Mouse (Mus musculus): ENCODE measurements around the gene Astn1.

Astn1 gene

DNA sequence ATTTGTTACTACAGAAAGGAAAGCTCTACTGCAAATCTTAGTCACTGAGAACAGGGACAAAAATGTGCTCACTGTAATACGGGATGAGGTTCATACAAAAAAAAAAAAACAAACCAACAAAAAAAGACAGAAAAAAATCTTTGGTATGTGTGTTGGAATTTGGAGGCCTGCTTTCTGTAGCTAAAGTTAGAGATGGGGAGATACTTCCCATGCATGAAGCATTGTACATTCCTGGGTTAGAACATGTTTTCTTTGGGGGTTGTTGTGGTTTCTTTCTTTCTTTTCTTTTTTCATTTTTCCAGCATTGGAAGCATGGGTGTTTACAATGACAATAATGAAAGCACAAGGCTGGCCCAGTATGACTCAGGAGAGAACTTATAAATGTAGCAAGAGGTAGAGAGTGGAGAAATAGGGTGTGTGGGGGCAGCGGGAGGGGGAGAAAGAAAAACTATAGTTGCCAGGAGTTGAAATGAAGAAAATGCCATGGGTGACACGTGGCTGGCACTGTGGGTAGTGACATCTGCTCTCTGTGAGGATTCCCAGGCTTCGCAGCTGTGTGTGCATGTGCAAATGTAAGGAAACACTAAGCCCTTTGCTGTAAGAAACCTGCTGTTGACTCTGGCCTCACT is 370.9 kb downstream of the Astn1 start:
- no peak for DNase-seq (ENCODE audit: extremely low spot score, low read depth, low spot score)

DNA sequence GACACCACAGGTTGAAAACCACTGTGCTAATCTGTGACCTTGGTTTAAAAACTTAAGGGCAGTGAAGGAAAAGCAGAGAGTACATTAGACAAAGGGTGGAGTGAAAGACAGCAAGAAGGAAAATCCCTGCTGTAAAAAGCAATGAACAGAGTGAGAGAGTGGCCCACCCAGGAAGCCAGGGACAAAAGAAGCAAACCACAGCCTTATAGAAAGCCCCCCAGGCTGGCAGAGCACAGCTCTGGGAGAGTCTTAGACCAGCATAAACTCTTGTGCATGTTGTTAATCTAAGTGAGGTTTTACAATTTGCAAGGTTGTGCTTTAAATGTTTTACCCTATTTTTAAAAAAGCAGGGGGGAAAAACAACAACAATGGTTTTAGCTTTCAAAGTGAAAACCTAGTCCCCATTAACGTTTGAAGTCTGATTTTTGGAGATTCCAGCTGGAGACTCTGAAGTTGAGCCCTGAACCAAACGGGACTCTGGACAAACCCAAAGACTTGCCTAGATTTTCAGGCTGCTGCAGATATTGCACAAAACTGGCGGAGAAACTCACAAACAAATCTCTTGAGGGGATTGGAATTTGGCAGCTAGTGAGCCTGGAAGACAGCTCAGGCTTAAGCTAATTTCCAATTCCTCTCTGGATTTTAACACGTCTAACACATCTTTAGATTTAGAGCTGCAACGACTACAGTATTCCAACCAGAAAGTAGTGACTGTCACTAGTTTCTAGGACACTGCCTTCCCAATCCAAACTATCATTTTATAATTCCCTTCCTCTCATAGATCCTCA is 377.3 kb downstream of the Astn1 start:
- no peak for DNase-seq (ENCODE audit: extremely low spot score, low read depth, low spot score)

DNA sequence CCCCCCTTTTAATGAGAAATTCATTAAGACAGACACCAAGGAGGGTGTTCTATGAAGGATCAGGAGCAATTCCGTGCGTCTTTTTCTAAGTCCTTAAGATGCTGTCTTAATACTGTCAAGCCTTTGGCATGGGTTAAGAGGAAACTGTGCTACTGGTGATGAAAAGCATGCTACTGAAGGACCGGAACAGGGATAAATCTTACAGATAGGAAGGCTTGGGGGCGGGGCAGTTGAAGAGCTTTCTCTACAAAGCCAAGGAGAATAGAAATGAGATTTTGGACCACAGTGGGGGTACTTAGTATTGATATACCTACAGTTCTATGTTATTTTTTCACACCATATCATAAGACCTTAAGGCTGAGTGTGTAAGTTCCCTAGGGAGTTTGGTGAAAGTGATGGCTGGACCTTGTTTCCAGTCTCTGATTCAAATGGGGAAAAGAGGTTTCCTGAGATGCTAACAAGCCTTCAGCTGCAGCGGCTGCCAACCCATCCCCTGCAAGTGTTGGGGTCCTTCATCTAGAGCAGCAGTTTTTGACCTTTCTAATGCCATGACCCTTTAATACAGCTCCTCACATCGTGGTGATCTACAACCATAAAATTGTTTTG is 378.2 kb downstream of the Astn1 start:
- no peak for DNase-seq (ENCODE audit: extremely low spot score, low read depth, low spot score)

DNA sequence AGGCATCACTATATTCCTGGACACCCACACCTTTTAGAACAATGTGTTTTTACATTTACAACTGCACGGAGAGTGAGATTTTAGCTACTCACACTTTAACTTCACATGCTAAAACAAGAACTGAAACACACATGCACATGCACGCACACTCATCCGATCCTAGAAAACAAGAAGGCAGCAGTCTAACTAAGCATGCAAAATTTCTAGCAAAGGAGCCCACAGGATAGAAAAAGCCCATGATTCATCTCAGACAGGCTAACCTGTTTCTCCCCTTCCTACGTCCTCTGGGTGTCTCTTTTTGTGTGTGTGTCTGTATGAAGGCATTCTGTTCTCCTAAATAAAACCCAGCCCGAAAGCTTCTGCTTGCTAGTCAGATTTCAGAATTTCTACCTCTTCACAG is 378.9 kb downstream of the Astn1 start:
- no peak for DNase-seq (ENCODE audit: extremely low spot score, low read depth, low spot score)
